Mouse (Mus musculus) liver, embryonic 16.5 days (tissue): Measurements from ENCODE around the gene Creb1. TPM values are rescaled to one million over a fixed set of nuclear protein-coding genes. Genes with fewer than 3 reads are reported as not detected.
A peak's percentile ranks its signal among the peaks of the same experiment; 100 is the strongest.

Source experiments
- ATAC-seq: fragments of 200-750 bp; cut with Nextera tagmentation; 2 replicates; pipeline ENCODE4 v1.8.0; 2017; ENCODE audit warnings: low read depth, mild to moderate bottlenecking, moderate number of reproducible peaks, moderate library complexity
- H3K27ac ChIP-seq: fragments of 300-500 bp; sonication (generic); 2 replicates; pipeline ENCODE4 v1.5.1; 2014; ENCODE audit warnings: mild to moderate bottlenecking, low read length
- H3K27me3 ChIP-seq: fragments of 300-500 bp; sonication (generic); 2 replicates; pipeline ENCODE4 v1.6.1; 2014; ENCODE audit warnings: low read depth, low read length, mixed read lengths; ENCODE audit not compliant: control insufficient read depth, insufficient read depth
- H3K36me3 ChIP-seq: fragments of 300-500 bp; sonication (generic); 2 replicates; pipeline ENCODE4 v1.6.1; 2014; ENCODE audit warnings: mild to moderate bottlenecking; ENCODE audit not compliant: control insufficient read depth, insufficient read depth
- H3K4me1 ChIP-seq: fragments of 300-500 bp; sonication (generic); 2 replicates; pipeline ENCODE4 v1.6.1; 2014; ENCODE audit warnings: low read depth, low read length, mixed read lengths; ENCODE audit not compliant: control insufficient read depth
- H3K4me2 ChIP-seq: fragments of 300-500 bp; sonication (generic); 2 replicates; pipeline ENCODE4 v1.6.1; 2014; ENCODE audit warnings: low read depth, low read length, mixed read lengths
- H3K4me3 ChIP-seq: fragments of 300-500 bp; sonication (generic); 2 replicates; pipeline ENCODE4 v1.5.1; 2014; ENCODE audit warnings: low read depth, mild to moderate bottlenecking, low read length
- H3K9ac ChIP-seq: fragments of 300-500 bp; sonication (generic); 2 replicates; pipeline ENCODE4 v1.6.1; 2014; ENCODE audit warnings: low read depth, low read length
- H3K9me3 ChIP-seq: fragments of 300-500 bp; sonication (generic); replicated peaks from 2 replicates; pipeline ENCODE4 v1.6.1; 2016; ENCODE audit warnings: low read length; ENCODE audit not compliant: control insufficient read depth
- WGBS: fragments of 180-500 bp; shearing (Covaris S2); extraction: QIAGEN DNeasy Blood & Tissue Kit; methylation state at CpG from one replicate; pipeline ENCODE4 v1.1.7; 2014; ENCODE audit not compliant: insufficient replicate concordance; 5-methylcytosine and 5-hydroxymethylcytosine counted together
- polyA plus RNA-seq: library from polyadenylated mRNA; unstranded; fragments of >200 nt; fragmentation: Nextera tagmentation; extraction: Ambion mirVana; gene quantifications from 2 replicates; pipeline ENCODE4 v1.2.1, GENCODE M21; 2015

Gene Creb1
- polyA plus RNA-seq, 1 experiment from 2014 or later, result 10.9 TPM

- 21% methylated on average over 4 of the region's 4 CpGs for WGBS
- peak overlapping the region; percentile 68 for H3K27ac ChIP-seq
- H3K27me3 ChIP-seq, result no peaks in the 10 kb centered on the region
- H3K36me3 ChIP-seq, result peaks cover 10% of the 10 kb centered on the region; the same call in 1 of the 2 replicates
- peak; percentile 92 for ATAC-seq
- H3K4me2 ChIP-seq, result peak overlapping the region; percentile 1; the same call in 1 of the 2 replicates
- no peaks in the 10 kb centered on the region for H3K9me3 ChIP-seq
- no peak overlapping the region for H3K4me3 ChIP-seq
- H3K9ac ChIP-seq, result no peak overlapping the region
- peaks cover 17% of the 10 kb centered on the region for H3K4me1 ChIP-seq
These were observed 76.7 kb downstream of the Creb1 start for GRCm38 (mm10) chr1:64609145-64609544.

GRCm38 (mm10) chr1:64609976-64610375, 77.5 kb downstream of the Creb1 start:
- ATAC-seq, result no peak; the same call in 1 of the 2 replicates
- Histone ChIP-seq H3K4me2 (no peak overlapping the region), H3K27ac (no peak overlapping the region), H3K9ac (no peak overlapping the region), H3K36me3 (peaks cover 10% of the 10 kb centered on the region; the same call in 1 of the 2 replicates), H3K27me3 (no peaks in the 10 kb centered on the region), H3K4me3 (no peak overlapping the region), H3K9me3 (no peaks in the 10 kb centered on the region), H3K4me1 (peaks cover 17% of the 10 kb centered on the region)
- 75% methylated on average over 9 of the region's 9 CpGs for WGBS

- peaks cover 17% of the 10 kb centered on the region for H3K4me1 ChIP-seq
- WGBS, result 80% methylated on average over 9 of the region's 9 CpGs
- H3K27ac ChIP-seq, result no peak overlapping the region
- no peak overlapping the region for H3K4me2 ChIP-seq
- no peak for ATAC-seq
- H3K9ac ChIP-seq, result no peak overlapping the region
- no peak overlapping the region for H3K4me3 ChIP-seq
- H3K36me3 ChIP-seq, result no peaks in the 10 kb centered on the region
- no peaks in the 10 kb centered on the region for H3K27me3 ChIP-seq
- no peaks in the 10 kb centered on the region for H3K9me3 ChIP-seq
These were observed 81.9 kb downstream of the Creb1 start for GRCm38 (mm10) chr1:64614311-64614710.

- Histone ChIP-seq H3K27ac (no peak overlapping the region), H3K4me2 (no peak overlapping the region), H3K9ac (no peak overlapping the region), H3K27me3 (no peaks in the 10 kb centered on the region), H3K36me3 (no peaks in the 10 kb centered on the region), H3K9me3 (no peaks in the 10 kb centered on the region), H3K4me1 (peaks cover 13% of the 10 kb centered on the region), H3K4me3 (no peak overlapping the region)
- no peak for ATAC-seq
- 80% methylated on average over 10 of the region's 10 CpGs for WGBS
These were observed 82.4 kb downstream of the Creb1 start for GRCm38 (mm10) chr1:64614801-64615345.

- peaks cover 7% of the 10 kb centered on the region for H3K4me1 ChIP-seq
- no peak overlapping the region for H3K9ac ChIP-seq
- H3K9me3 ChIP-seq, result no peaks in the 10 kb centered on the region
- no peak overlapping the region for H3K4me3 ChIP-seq
- no peak overlapping the region for H3K27ac ChIP-seq
- no peaks in the 10 kb centered on the region for H3K27me3 ChIP-seq
- no peak overlapping the region; the same call in 1 of the 2 replicates for H3K4me2 ChIP-seq
- no peak for ATAC-seq
- H3K36me3 ChIP-seq, result no peaks in the 10 kb centered on the region
- WGBS, result 83% methylated on average over 11 of the region's 11 CpGs
These were observed 83.1 kb downstream of the Creb1 start for GRCm38 (mm10) chr1:64615531-64615991.

GRCm38 (mm10) chr1:64616076-64616475, 83.6 kb downstream of the Creb1 start:
- Histone ChIP-seq H3K9me3 (no peaks in the 10 kb centered on the region), H3K4me3 (peak overlapping the region; percentile 84)
- ATAC-seq, result no peak

GRCm38 (mm10) chr1:64616531-64616880, 84.1 kb downstream of the Creb1 start:
- Histone ChIP-seq H3K27me3 (no peaks in the 10 kb centered on the region), H3K36me3 (no peaks in the 10 kb centered on the region), H3K9ac (peak overlapping the region; percentile 93), H3K9me3 (no peaks in the 10 kb centered on the region), H3K27ac (peak overlapping the region; percentile 93), H3K4me2 (peak overlapping the region; percentile 90), H3K4me3 (peak overlapping the region; percentile 84), H3K4me1 (peaks cover 7% of the 10 kb centered on the region)
- ATAC-seq, result peak; percentile 12
- WGBS, result 6% methylated on average over 8 of the region's 8 CpGs

More at GRCm38 (mm10) chr1:64616076-64616475, 83.6 kb downstream of the Creb1 start:
- peaks cover 7% of the 10 kb centered on the region for H3K4me1 ChIP-seq
- H3K9ac ChIP-seq, result no peak overlapping the region; the same call in 1 of the 2 replicates
- no peaks in the 10 kb centered on the region for H3K36me3 ChIP-seq
- H3K4me2 ChIP-seq, result peak overlapping the region; percentile 90
- H3K27me3 ChIP-seq, result no peaks in the 10 kb centered on the region
- WGBS, result 76% methylated on average over 6 of the region's 6 CpGs
- H3K27ac ChIP-seq, result peak overlapping the region; percentile 93

GRCm38 (mm10) chr1:64616881-64617714, 84.7 kb downstream of the Creb1 start, which contains the start of gene Mettl21a:
Gene Mettl21a, minus strand, starts transcription at chr1:64617242.
- peak within 1 kb of the TSS; percentile 90 for H3K4me2 ChIP-seq
- no peaks in the 10 kb centered on the region for H3K9me3 ChIP-seq
- no peaks in the 10 kb centered on the region for H3K27me3 ChIP-seq
- peaks cover 7% of the 10 kb centered on the region for H3K4me1 ChIP-seq
- H3K4me3 ChIP-seq, result peak within 1 kb of the TSS; percentile 84
- H3K9ac ChIP-seq, result peak within 1 kb of the TSS; percentile 93
- peak within 1 kb of the TSS; percentile 93 for H3K27ac ChIP-seq
- whole genome bisulfite sequencing, result 0% methylated on average over 72 of the region's 72 CpGs
- no peaks in the 10 kb centered on the region for H3K36me3 ChIP-seq
- peak; percentile 92 for ATAC-seq

GRCm38 (mm10) chr1:64617715-64617984, 85.2 kb downstream of the Creb1 start:
- Histone ChIP-seq H3K4me1 (peaks cover 7% of the 10 kb centered on the region), H3K27me3 (no peaks in the 10 kb centered on the region), H3K4me2 (peak overlapping the region; percentile 90), H3K9me3 (no peaks in the 10 kb centered on the region), H3K9ac (peak overlapping the region; percentile 93), H3K4me3 (peak overlapping the region; percentile 84), H3K36me3 (no peaks in the 10 kb centered on the region), H3K27ac (peak overlapping the region; percentile 93)
- peak; percentile 79 for ATAC-seq
- under 1% methylated on average over 13 of the region's 15 CpGs for WGBS
